Mouse (Mus musculus) midbrain, embryonic 11.5 days (tissue): ENCODE measurements around the gene Rheb. TPM values are rescaled to one million over a fixed set of nuclear protein-coding genes. Genes with fewer than 3 reads are reported as not detected.
"Not testable (repeated sequence)": the region's sequence is repeated elsewhere in the genome, so short reads cannot be mapped to it uniquely, and the experiment has no call there.

ENCODE experiments used
- ATAC-seq: fragments of 200-750 bp; cut with Nextera tagmentation; 2 replicates; pipeline ENCODE4 v1.8.0; 2017; ENCODE audit warnings: moderate TSS enrichment, moderate library complexity; ENCODE audit not compliant: low FRiP score
- DNase-seq: peaks from one replicate; pipeline ENCODE4 v3.0.0; 2015; ENCODE audit warnings: low spot score; ENCODE audit errors: missing footprints
- H3K27ac ChIP-seq: fragments of 300-500 bp; sonication (generic); 2 replicates; pipeline ENCODE4 v1.5.1; 2014; ENCODE audit warnings: low read depth, low read length
- H3K27me3 ChIP-seq: fragments of 300-500 bp; sonication (generic); 2 replicates; pipeline ENCODE4 v1.6.1; 2014; ENCODE audit warnings: mild to moderate bottlenecking, low read length, moderate library complexity, mixed read lengths; ENCODE audit not compliant: control insufficient read depth, insufficient read depth
- H3K36me3 ChIP-seq: fragments of 300-500 bp; sonication (generic); 2 replicates; pipeline ENCODE4 v1.6.1; 2014; ENCODE audit warnings: mild to moderate bottlenecking, low read length, moderate library complexity, mixed read lengths; ENCODE audit not compliant: control insufficient read depth, insufficient read depth
- H3K4me1 ChIP-seq: fragments of 300-500 bp; sonication (generic); 2 replicates; pipeline ENCODE4 v1.6.1; 2014; ENCODE audit warnings: low read length; ENCODE audit not compliant: control insufficient read depth, insufficient read depth
- H3K4me2 ChIP-seq: fragments of 300-500 bp; sonication (generic); 2 replicates; pipeline ENCODE4 v1.6.1; 2014; ENCODE audit warnings: mild to moderate bottlenecking, moderate library complexity
- H3K4me3 ChIP-seq: fragments of 300-500 bp; sonication (generic); 2 replicates; pipeline ENCODE4 v1.5.1; 2014; ENCODE audit warnings: low read depth, low read length
- H3K9ac ChIP-seq: fragments of 300-500 bp; sonication (generic); 2 replicates; pipeline ENCODE4 v1.6.1; 2014; ENCODE audit warnings: low read length
- H3K9me3 ChIP-seq: fragments of 300-500 bp; sonication (generic); 2 replicates; pipeline ENCODE4 v1.6.1; 2016; ENCODE audit warnings: low read length; ENCODE audit not compliant: control insufficient read depth
- WGBS: fragments of 180-500 bp; shearing (Covaris S2); extraction: QIAGEN DNeasy Blood & Tissue Kit; methylation state at CpG from one replicate; pipeline ENCODE4 v1.1.7; 2014; 5-methylcytosine and 5-hydroxymethylcytosine counted together
- polyA plus RNA-seq: library from polyadenylated mRNA; unstranded; fragments of >200 nt; fragmentation: Nextera tagmentation; extraction: Ambion mirVana; gene quantifications from 2 replicates; pipeline ENCODE4 v1.2.1, GENCODE M21; 2014

Rheb gene
- polyA plus RNA-seq, 1 experiment from 2014 or later: 207 TPM

DNA sequence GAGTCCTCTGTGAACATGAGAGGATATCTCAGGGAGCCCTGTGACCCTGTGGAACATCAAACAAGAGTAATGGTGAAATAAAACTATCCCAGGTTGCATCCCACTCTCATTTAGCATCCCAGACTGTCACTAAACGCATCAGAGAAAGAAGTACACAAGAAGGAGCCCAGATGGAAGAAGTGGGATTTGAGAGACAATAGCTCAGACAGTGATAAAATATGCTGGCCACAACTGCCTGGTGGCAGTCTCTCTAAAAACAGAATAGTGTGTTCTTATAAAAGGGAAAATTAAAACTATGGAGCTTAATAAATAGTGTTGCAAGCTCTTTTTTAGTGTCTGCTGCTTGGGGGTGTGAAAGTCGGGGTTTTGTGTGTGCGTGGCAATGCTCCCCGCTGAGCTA lies 59.5 kb downstream of the Rheb start:
- no peaks in the 10 kb centered on the region for H3K36me3 ChIP-seq
- no peak overlapping the region for H3K9ac ChIP-seq
- H3K4me2 ChIP-seq: no peak overlapping the region
- no peak overlapping the region for H3K27ac ChIP-seq
- H3K4me3 ChIP-seq: no peak overlapping the region
- H3K9me3 ChIP-seq: no peaks in the 10 kb centered on the region
- H3K4me1 ChIP-seq: no peaks in the 10 kb centered on the region
- ATAC-seq (no peak), DNase-seq (no peak)
- WGBS: 85% methylated on average over 4 of the region's 4 CpGs
- H3K27me3 ChIP-seq: peaks cover 3% of the 10 kb centered on the region; the same call in 1 of the 2 replicates

DNA sequence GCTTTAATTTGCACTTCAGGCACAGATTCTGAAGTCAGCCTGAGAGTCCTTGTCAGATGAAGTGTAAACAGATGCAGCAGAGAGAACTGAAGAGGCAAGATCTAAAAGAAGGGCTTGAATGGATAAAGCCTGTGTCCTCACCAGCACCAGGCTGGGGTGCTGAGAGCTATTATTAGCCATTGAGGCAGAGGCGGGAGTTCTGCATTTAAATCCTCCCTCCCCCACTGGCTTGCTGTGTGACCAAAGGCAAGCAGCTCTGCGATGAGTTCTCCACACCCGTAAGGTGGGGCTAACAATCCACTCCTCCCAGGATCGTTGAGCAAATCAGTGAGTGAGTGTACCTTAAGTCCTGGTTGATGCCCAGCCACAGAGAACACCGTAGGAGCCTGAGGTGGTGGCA lies 61.4 kb downstream of the Rheb start:
- 11% methylated on average over 5 of the region's 5 CpGs for WGBS
- DNase-seq: no peak
- H3K36me3 ChIP-seq: no peaks in the 10 kb centered on the region

DNA sequence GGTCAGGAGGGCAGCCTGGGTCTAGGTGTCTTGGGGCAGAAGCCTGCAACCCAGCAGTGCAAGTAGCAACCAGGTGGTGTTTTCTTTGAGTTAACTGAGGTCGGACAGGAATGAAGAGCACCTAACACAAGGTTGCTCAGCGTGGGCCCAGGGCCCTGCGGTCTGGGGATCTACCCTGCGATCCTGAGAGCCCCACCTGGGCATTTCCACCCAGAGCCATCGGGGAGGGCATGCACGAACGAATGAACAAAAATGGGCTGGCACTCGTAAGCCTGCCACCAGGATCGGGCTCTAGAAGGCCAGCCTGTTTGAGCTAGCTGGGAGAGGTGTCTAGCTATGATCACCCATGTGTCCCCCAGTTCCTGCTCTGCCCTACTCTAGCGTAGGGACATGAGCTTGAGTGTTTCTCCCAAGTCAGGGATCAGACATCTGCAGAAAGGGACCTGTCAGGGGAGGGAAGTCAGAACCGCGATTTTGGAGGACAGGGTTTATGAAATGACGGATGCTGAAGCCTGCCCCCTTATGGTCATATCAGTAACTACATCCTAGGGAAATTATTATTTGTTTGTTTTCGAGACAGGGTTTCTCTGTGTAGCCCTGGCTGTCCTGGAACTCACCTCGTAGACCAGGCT lies 62.4 kb downstream of the Rheb start:
- WGBS: 52% methylated on average over 15 of the region's 15 CpGs
- peaks cover 3% of the 10 kb centered on the region; the same call in 1 of the 2 replicates for H3K27me3 ChIP-seq
- H3K9ac ChIP-seq: no peak overlapping the region
- H3K27ac ChIP-seq: no peak overlapping the region
- H3K36me3 ChIP-seq: no peaks in the 10 kb centered on the region
- H3K4me3 ChIP-seq: no peak overlapping the region
- DNase-seq (peak; percentile 92), ATAC-seq (no peak)
- H3K4me2 ChIP-seq: no peak overlapping the region
- H3K9me3 ChIP-seq: no peaks in the 10 kb centered on the region
- H3K4me1 ChIP-seq: no peaks in the 10 kb centered on the region

More for the DNA sequence above, 61.4 kb downstream of the Rheb start:
- H3K27ac ChIP-seq: no peak overlapping the region
- H3K27me3 ChIP-seq: peaks cover 3% of the 10 kb centered on the region; the same call in 1 of the 2 replicates
- no peaks in the 10 kb centered on the region for H3K4me1 ChIP-seq
- ATAC-seq: no peak
- no peak overlapping the region for H3K4me3 ChIP-seq
- H3K9ac ChIP-seq: no peak overlapping the region
- H3K4me2 ChIP-seq: no peak overlapping the region
- no peaks in the 10 kb centered on the region for H3K9me3 ChIP-seq

DNA sequence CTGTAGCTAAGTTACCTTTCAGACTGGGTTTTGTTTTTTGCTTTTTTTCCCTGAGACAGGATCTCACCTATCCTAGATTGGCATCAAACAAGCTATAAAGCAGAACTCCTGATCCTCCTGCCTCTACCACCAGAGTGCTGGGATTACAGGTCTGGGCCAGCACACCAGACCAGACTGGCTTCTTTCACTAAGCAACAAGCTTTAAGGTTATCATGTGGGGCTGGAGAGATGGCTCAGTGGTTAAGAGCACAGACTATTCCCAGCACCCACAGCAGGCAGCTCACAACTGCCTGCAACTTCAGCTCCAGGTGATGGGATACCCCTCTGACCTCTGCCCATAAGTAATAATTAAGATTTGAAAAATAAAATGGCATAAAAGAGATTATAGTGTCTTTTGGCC lies 63.1 kb downstream of the Rheb start:
- Histone ChIP-seq H3K27me3 (peaks cover 3% of the 10 kb centered on the region; the same call in 1 of the 2 replicates), H3K4me1 (no peaks in the 10 kb centered on the region), H3K4me2 (no peak overlapping the region), H3K27ac (no peak overlapping the region), H3K4me3 (no peak overlapping the region), H3K36me3 (no peaks in the 10 kb centered on the region), H3K9ac (no peak overlapping the region), H3K9me3 (no peaks in the 10 kb centered on the region)
- DNase-seq: no peak
- no peak for ATAC-seq

DNA sequence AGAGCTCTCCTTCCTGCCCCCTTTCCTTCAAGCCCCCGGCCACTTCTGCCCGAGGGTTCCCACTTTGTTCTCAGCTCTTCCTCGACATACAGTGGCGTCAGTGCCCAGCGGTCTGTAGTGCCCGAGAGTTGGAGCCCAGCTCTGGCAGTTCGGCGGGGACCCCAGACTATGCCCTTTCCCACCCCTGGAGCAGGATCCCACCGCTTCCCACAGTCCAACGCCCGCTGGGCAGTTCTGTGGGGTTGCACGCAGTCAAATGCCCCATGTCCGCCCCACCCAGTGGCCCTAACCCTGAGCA lies 63.6 kb downstream of the Rheb start:
- Histone ChIP-seq H3K36me3 (no peaks in the 10 kb centered on the region), H3K27me3 (peaks cover 3% of the 10 kb centered on the region; the same call in 1 of the 2 replicates), H3K27ac (no peak overlapping the region), H3K9me3 (no peaks in the 10 kb centered on the region), H3K4me3 (no peak overlapping the region), H3K9ac (peak overlapping the region; percentile 42; the same call in 1 of the 2 replicates), H3K4me1 (no peaks in the 10 kb centered on the region), H3K4me2 (peak overlapping the region; percentile 26)
- peak; percentile 89 for DNase-seq
- no peak for ATAC-seq
- WGBS: 32% methylated on average over 13 of the region's 13 CpGs

DNA sequence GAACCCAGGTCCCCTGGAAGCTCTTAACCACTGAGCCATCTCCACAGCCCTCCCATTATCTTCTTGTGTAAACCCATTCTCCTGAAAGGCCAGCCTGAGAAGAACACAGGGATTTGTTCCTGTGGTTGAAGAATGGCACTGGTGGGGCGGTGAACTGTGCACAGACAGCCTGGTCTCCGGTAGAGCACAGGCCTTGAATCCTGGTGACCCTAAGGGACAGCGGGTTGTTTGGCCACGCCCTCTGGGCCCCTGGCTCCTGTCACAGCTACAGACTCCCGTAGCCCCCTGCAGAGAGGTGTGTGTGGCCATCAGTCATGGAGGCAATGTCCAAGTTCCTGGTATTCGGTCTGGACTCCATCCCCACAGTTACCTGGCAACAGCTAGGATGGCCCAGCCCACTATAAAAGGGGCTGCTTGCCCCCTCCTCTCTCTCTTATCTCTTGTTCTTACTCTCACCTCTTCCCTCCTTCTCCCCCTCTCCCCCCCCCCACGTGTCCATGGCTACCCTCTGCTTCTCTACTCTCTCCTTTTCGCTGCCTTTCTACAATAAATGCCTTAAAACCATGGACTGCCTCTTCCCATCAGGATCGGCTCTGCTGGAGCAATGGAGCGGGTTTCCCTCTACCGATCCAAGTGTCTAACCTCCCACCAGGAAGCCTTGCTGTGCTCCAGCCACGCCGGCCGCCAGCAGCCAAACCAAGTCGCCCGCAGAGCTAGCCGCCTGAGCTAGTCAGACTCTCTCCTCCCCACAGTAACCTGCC lies 64.2 kb downstream of the Rheb start:
- ATAC-seq (0 out of 2 replicates have a peak, but pooled peaks have one; percentile 22), DNase-seq (no peak)
- Histone ChIP-seq H3K4me3 (no peak overlapping the region), H3K4me2 (peak overlapping the region; percentile 26), H3K27ac (no peak overlapping the region), H3K9me3 (no peaks in the 10 kb centered on the region), H3K4me1 (no peaks in the 10 kb centered on the region), H3K36me3 (no peaks in the 10 kb centered on the region), H3K27me3 (peaks cover 3% of the 10 kb centered on the region; the same call in 1 of the 2 replicates), H3K9ac (peak overlapping the region; percentile 42; the same call in 1 of the 2 replicates)
- WGBS: 17% methylated on average over 17 of the region's 17 CpGs

DNA sequence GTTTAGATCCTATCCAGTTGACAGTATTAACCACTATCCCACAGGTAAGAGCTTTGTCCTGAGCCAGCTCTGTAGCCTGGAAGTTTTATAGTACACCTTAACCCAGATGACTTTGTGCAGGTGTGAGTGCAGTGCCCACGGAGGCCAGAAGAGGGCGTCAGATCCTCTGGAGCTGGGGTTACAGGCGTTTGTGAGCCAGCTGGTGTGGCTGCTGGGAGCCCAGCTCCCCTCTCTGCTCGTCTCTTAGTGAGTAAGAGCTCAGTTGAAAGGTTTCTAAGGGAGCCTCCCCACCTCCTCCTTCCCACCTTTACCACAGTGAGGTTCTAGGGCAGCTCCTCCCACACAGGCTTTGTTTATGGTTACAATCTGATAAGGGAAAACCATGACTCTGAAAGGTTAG lies 65.7 kb downstream of the Rheb start:
- H3K27me3 ChIP-seq: peaks cover 3% of the 10 kb centered on the region; the same call in 1 of the 2 replicates
- H3K36me3 ChIP-seq: no peaks in the 10 kb centered on the region
- H3K4me3 ChIP-seq: no peak overlapping the region
- no peak for ATAC-seq
- no peak overlapping the region for H3K4me2 ChIP-seq
- H3K9me3 ChIP-seq: no peaks in the 10 kb centered on the region
- no peak for DNase-seq
- no peak overlapping the region for H3K27ac ChIP-seq
- no peak overlapping the region for H3K9ac ChIP-seq
- no peaks in the 10 kb centered on the region for H3K4me1 ChIP-seq
- 73% methylated on average over 4 of the region's 4 CpGs for WGBS

DNA sequence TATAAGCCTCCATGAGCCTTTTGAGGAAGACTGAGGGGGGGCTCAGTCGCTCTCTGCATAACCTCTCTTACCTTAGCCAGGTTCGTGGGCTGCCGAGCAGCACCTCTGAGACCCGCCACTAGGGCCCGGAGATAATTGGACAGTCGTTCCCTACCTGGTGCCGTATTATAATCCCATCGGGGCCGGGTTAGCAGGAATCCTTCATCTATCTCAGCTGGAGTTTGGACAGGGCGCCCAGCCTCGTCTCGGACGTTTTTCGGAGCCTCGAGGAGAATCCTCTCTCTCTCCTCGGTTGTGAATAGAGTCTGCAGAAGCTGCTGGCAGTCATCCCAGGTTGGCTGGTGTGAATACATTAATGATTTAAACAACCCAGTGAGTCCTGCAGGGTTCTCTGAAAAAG lies 67.9 kb downstream of the Rheb start:
- not testable (repeated sequence) for ATAC-seq, DNase-seq, H3K9ac ChIP-seq, H3K36me3 ChIP-seq, H3K4me2 ChIP-seq, H3K4me3 ChIP-seq, H3K4me1 ChIP-seq, H3K9me3 ChIP-seq, H3K27me3 ChIP-seq, H3K27ac ChIP-seq
- 94% methylated on average over 16 of the region's 16 CpGs for WGBS

DNA sequence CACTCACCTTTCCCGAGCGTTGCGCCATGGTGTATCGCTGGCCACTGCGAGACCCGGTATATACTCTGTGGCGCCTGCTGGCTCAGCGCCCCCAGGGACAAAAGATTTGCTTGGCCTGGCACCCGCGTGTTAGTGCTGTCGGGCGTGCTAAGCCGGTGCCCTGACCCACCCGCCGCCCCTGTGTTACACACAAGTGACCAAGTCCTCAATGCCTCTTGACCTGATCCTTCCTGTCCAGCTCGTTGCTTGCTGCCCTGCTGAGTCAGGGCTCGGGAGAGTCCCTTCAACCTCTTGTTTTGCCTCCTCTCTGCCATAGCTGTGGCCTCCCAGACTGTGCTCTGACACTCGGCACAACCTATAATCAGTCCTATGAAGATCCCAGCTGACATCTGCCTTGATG lies 84.6 kb downstream of the Rheb start, which contains the start of gene Crygn:
Crygn (minus strand) TSS at position 193 of the 400 bp plus-strand sequence.
- H3K9me3 ChIP-seq: no peaks in the 10 kb centered on the region
- H3K9ac ChIP-seq: no peak within 1 kb of the TSS
- ATAC-seq (no peak), DNase-seq (no peak)
- H3K4me2 ChIP-seq: no peak within 1 kb of the TSS
- no peaks in the 10 kb centered on the region for H3K36me3 ChIP-seq
- H3K4me3 ChIP-seq: no peak within 1 kb of the TSS
- no peaks in the 10 kb centered on the region for H3K27me3 ChIP-seq
- 30% methylated on average over 18 of the region's 18 CpGs for WGBS
- H3K4me1 ChIP-seq: no peaks in the 10 kb centered on the region
- no peak within 1 kb of the TSS for H3K27ac ChIP-seq
